Mouse (Mus musculus): ENCODE results near the gene Kcnmb1.

DNA sequence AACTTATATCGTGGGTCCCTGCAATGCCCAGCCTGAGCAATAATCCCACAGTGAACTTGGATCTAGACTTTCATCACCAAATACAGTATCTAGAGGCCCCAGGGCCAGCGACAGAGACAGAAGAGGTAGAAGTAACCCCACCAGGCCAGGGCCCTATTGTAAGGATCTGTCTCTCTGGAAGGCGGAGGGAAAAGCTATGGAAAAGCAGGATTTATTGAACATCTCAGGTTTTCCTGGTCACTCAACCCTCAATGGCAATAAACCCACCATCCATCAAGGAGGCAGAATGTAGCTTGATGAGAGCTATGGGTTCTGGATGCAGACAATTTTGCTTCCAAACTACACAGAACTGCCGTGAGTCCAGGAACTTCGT, 39.8 kb downstream of the Kcnmb1 start:
- TF ChIP-seq POLR2A (IDR thresholded peaks at IDR 0.05; ENCODE audit: borderline replicate concordance, extremely low read depth, low read depth, low read length) (no peak), CTCF (IDR thresholded peaks at IDR 0.05; ENCODE audit: insufficient read depth, low read length) (no peak)

All from lung, adult 2 months (tissue).